Mouse (Mus musculus) embryonic fibroblast, embryonic 13.5 days (primary cell): ENCODE results near the gene Klhl41.
A peak's percentile ranks its signal among the peaks of the same experiment; 100 is the strongest.

Experiments
- CTCF ChIP-seq: IDR thresholded peaks from 2 replicates; pipeline ENCODE4 v1.5.1; 2011; ENCODE audit warnings: mild to moderate bottlenecking, control low read depth, low read length, moderate library complexity, borderline replicate concordance; ENCODE audit not compliant: insufficient read depth
- POLR2A ChIP-seq: IDR thresholded peaks from 2 replicates; pipeline ENCODE4 v1.6.1; 2011; ENCODE audit warnings: low read depth, mild to moderate bottlenecking, control low read depth, low read length, moderate library complexity

DNA sequence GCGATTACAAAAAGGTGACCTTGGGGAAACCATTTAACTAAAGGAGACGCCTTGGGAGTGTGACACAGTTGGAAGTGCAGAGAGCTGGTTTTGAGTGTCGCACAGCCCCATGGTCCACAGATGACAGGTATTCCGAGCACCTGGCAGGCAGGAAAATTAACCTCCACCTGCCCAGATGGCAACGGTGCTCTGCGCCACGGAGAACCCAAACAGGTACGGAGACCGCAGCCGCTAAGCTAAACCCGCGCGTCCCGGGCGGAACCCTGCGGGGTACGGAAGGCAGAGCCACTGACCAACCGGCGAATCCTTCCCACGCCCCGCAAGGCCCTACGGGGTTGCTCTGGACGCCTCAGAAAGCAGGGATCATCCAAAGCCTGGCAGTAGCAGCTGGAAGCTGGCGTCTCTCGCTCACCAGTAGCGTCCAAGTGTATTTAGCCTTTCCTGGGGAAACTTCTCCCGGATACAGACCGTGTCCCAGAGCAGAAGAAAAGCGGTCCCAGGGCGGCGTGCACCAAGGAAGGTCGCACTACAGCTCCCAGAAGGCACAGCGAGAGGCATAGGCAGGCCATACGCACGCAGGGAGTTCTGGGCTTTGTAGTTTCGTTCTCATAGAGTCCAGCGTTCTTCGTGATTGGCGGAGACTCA is 43.2 kb downstream of the Klhl41 start, which contains the start of gene Fastkd1:
- TF ChIP-seq CTCF (no peak), POLR2A (peak; percentile 53)
